Mouse (Mus musculus): ENCODE measurements around the gene Elp5.

Elp5 gene

DNA sequence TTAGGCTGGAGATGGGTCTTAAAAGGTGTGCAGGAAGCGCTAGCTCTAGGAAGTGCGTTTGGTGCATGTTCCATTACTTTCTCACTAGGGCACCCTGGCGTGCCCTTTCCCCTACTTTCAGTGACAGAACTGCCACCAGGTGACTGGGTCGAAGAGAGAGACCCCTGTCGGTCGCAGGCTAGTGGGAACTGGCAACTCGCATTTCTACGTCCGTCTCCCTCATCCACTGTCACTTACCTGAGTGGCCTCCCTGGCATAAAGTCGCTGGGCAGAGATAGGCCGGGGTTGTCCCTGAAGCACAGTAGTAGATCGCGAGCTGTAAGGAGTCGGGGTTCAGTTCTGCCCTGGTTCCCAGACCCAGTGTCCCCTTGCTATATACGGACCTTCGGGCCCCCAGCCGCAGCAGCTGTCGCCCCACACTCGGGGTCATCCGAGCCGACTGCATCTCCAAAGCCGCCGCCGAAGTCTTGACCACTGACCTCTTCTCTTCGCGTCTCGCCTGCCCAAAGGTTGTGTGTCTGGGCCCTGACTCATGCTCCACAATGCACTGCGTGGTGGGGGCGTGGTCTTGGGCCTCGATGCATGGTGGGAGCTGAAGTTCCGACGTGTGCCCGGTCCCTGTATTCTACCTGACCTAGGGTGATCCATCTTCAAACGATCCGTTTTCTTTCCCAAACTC is 32.7 kb upstream of the Elp5 start, which contains the start of gene Acadvl:
Gene Acadvl (minus strand): TSS at position 532 of the 679 bp plus-strand sequence.
- peak; percentile 81 for DNase-seq (ENCODE audit: low read depth)

DNA sequence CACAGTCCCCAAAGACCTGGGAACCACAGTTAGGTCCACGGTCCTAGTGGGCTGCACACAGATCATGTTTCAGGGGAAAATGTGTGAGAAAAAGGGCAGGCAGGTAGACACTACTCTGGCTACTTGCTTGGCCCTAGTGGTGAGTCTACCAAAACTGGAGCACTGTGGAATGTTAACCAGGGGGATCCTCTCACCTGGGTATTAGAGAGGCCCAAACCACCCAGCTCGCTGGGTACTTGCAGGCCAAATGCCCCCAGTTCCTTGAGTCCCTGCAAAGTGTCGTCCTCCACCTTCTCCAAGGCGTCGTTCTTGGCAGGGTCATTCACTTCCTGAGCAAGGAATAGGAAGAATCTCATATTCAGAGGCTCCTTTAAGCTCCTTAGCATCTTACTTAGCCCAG is 31.7 kb upstream of the Elp5 start:
- no peak for DNase-seq (ENCODE audit: low read depth)

DNA sequence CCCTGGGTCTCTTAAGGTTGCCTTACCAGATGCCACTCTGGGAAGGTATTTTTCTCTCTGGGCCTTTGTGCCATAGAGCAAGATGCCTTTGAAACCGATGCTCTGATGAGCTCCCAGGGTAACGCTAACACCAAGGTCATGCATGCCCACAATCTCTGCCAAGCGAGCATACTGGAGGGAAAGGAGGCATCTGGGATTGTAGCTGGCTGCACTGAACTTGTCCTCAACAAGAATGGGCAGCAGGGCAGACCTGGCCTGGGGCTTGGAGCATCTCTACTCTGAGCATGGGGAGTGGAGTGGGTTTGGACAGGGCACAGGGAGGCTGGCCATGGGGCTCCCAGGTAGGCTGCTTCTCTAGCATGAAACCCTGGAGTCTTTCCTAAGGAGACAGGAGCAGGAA is 31.1 kb upstream of the Elp5 start:
- no peak for DNase-seq (ENCODE audit: low read depth)

DNA sequence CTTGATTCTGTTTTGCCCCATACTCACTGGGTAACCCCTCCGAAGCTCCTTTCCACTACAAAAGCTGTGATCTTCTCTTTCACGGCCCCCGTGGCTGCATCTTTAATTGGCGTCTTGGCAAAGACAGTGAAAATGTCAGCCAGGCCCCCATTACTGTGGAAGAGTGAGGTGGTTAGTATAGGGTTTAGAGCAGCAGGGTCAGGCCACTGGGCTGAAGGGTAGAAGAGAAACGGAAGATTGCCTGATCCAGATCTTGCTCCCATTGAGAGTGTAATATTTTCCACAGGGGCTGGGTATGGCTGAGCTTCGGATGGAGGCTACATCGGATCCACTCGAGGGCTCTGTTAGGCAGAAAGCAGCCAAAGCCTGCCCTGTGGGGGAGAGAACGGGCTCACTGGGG is 30.6 kb upstream of the Elp5 start:
- no peak for DNase-seq (ENCODE audit: low read depth)

DNA sequence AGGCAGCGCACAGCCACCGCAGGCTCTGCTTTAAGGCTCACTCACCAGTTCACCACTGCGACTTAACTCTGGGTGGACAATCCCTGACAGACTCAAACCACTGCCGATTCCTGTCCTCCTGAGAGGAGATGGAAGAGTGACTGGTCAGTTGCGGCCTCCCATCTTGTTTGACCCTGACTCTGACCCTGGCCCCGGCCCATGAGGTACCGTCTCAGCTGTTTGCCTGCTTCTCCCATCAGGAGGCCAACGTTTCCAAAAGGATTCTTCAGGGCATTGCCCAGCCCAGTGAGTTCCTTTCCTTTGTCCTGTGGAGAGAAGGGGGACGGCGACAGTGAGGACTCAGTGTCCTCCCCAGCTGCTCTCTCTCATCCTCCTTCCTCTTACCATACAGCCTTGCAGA is 28.6 kb upstream of the Elp5 start:
- no peak for DNase-seq (ENCODE audit: low read depth)

DNA sequence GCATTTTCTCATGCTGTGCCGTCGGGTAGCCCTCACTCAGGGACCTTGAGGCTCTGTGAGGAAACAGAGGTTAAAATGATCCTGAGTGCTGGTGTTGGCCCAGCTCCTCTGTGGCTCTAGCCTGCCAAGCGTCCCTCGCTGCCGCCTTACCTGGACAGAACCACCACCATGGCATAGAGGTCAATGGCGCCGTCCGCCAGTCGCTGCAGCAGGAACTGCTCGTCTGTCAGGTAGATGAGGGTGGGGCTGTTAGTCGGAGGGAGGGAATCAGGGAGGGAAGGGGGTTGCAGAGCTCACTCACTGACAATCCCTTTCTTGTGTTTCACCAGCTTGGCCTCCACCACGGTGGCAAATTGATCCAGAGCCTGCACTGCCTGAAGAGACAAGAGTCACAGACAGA is 28.2 kb upstream of the Elp5 start:
- DNase-seq (ENCODE audit: low read depth), result no peak

DNA sequence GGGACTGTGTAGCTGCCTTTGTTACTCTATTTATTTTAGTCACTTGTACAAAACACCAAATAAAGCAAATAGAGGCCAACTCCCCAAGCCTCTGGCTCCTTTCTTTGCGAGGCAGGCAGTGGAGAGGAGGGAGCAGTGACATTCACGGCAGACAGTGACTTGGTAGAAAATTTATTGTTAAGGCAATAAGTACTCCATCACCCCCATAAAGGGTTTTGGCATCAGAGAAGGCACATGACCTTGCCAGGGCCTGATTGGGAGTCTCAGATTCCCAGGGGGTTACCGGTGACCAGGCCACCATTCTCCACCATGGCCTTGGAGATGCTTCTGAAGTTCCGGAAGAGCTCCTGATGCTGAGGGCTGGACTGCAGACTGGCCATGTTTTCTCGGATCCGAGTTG is 27.7 kb upstream of the Elp5 start:
- no peak for DNase-seq (ENCODE audit: low read depth)

DNA sequence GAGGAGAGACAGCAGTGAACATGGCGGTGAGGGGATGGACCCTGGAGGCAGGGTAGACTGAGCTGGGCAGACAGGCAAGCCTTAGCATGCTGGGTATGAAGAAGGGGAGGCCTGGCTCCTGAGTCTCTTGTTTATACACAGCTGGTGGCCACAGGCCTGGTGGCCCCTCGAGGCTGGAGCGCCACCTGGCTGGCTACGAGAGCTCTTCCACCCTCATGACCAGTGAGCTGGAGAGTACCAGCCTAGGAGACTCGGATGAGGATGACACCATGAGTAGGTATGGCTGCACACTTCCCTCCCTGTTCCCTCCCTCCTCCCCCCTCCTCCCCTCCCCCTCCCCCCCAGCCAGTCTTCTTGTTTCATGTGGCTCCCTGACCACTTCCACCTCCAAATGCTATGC is 23.2 kb upstream of the Elp5 start:
- peak; percentile 77 for DNase-seq (ENCODE audit: low read depth)

DNA sequence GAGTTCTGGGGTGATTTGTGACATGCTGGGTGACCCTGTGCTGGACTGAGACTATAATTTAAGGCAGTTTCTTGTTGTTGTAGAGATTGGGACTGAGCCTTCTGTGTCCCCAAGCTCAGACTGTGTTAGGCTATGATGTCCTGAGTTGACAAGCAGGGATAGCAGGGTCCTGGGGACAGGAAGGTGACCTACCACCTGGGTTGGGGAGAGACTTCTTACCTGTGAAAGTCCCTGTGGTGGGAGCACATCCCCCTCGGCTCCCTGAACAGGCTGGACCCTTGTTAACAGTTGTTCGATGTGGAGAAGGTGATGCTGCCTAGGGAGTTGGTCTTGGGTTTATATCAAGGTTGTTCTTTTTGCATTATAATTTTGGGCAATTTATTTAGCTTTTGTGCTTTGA is 20.2 kb upstream of the Elp5 start:
- no peak for DNase-seq (ENCODE audit: low read depth)

DNA sequence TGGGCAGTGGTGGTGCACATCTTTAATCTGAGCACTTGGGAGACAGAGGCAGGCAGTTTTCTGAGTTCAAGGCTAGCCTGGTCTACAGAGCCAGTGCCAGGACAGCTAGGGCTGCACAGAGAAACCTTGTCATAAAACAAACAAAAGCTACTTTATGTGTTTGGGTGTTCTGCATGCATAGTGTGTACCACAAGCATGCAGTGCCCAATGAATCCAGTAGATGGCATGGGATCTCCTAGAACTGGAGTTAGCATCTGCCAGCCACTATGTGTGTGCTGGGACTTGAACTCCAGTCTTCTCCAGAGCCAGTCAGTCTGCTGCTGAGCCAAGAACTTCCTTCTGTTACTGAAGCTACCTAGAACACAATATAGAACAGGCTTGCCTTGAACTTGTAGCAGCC is 19.5 kb upstream of the Elp5 start:
- peak; percentile 82 for DNase-seq (ENCODE audit: low read depth)

DNA sequence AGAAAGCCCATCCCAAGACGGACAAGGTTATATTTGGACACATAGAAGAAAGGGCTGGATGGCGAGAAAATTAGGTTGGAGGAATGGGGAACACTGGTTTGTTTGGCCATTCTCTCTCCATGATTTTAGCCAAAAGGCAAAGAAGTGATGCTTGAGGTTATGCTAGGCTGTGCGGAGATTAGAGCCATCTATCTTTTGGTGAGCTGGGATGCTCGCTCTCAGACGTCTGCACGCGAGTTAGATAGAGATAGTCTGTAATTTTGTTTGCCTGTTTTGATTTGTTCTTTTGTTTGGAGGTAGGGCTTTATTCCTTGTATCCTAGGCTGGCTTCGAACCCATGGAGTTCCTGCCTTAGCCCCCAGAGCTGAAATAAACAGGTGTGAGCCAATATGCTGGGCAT is 18.8 kb upstream of the Elp5 start:
- DNase-seq (ENCODE audit: low read depth), result no peak

DNA sequence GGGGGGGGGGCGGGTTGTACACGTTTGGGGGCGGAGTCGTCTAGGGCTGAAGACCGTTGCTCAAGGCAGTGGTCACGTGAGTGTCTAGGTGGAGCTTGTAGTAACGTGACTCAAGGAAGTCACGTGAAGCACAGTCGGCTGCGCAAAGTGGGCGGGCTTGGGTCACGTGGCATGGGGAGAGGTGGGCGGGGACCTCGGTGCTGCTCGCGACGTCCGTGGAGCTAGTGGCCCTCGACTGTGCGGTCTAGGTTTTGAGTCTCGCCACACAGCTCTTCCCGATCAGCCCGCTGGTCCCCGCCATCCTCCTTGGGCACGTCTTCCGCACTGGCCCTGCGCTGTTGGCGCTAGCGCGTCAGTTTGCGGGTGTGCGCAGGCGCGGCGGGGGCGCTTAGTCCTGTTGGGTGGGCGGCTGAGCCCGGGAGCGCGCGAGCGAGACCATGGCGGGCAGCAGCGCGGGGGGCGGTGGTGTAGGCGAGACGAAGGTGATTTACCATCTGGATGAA is 18.1 kb upstream of the Elp5 start, which contains the start of gene Dvl2:
Gene Dvl2 (plus strand): TSS at position 200 of the 503 bp plus-strand sequence.
- peak; percentile 95 for DNase-seq (ENCODE audit: low read depth)

DNA sequence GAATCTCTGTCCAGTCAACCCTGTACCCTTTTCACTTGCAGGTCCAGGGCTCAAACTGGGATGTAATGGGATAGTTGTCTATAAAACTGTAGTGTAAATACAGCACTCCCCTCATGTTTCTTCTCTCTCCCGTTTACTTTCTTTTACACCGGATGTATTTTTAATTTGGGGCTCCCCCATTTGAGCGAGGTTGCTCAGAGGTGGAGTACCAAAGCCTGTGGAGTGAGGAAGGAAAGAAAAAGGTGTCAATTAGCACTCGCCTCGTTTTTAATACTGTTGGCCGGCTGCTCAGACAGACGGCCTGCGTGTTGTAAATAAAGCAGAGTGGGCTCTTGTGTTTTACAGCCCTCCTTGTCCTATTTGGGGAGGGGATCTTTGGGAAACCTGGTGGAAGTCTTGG is 17.3 kb upstream of the Elp5 start:
- DNase-seq (ENCODE audit: low read depth), result no peak

DNA sequence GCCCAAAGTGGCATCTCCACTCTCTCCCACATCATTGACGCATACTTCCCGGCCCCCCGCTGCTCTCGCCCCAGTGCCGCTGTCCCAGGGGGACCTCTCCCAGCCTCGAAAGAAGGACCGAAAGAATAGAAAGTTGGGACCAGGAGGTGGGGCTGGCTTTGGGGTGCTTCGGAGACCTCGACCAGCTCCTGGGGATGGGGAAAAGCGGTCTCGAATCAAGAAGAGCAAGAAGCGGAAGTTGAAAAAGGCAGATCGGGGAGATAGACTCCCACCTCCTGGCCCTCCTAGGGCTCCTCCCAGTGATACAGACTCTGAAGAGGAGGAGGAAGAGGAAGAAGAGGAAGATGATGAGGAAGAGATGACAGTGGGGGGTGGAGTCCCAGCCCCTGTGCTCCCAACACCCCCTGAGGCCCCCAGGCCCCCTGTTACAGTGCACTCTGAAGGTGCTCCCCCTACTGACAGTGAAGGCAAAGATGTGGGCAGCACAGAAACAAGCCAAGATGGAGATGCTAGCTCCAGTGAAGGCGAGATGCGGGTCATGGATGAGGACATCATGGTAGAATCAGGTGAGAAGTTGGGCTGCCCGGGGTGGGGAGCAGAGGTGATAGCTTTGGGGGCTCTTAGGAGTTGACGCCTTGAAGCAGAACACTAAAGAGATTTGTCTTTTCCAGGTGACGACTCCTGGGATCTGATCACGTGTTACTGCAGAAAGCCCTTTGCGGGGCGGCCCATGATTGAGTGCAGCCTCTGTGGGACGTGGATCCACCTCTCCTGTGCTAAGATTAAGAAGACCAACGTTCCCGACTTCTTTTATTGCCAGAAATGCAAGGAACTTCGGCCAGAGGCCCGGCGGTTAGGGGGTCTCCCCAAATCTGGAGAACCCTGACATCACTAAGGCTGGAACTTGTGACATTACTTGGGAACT is 16.5 kb upstream of the Elp5 start:
- peak; percentile 39 for DNase-seq (ENCODE audit: low read depth)

DNA sequence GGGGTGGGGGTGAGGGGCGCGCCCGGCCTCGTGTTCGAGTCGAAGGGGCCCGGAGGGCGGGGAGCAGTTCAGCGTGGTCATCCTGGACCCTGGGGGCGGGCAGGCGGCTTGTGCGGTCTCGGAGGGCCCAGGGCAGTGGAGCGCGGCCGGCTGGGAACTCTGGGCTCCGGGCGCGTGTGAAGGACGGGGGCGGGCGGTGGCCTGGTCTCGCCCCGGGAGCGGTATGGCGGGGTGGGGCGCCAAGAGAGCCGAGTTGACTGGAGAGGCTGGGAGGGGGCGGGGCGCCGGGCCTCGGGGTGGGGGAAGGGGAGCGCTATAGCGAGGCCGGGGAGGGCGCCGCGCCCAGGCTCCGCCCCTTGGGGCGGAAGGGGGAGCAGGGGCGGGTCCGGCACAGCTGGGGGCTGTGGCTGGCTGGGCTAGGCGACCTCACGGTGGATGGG is 14.8 kb upstream of the Elp5 start:
- DNase-seq (ENCODE audit: low read depth), result peak; percentile 86

DNA sequence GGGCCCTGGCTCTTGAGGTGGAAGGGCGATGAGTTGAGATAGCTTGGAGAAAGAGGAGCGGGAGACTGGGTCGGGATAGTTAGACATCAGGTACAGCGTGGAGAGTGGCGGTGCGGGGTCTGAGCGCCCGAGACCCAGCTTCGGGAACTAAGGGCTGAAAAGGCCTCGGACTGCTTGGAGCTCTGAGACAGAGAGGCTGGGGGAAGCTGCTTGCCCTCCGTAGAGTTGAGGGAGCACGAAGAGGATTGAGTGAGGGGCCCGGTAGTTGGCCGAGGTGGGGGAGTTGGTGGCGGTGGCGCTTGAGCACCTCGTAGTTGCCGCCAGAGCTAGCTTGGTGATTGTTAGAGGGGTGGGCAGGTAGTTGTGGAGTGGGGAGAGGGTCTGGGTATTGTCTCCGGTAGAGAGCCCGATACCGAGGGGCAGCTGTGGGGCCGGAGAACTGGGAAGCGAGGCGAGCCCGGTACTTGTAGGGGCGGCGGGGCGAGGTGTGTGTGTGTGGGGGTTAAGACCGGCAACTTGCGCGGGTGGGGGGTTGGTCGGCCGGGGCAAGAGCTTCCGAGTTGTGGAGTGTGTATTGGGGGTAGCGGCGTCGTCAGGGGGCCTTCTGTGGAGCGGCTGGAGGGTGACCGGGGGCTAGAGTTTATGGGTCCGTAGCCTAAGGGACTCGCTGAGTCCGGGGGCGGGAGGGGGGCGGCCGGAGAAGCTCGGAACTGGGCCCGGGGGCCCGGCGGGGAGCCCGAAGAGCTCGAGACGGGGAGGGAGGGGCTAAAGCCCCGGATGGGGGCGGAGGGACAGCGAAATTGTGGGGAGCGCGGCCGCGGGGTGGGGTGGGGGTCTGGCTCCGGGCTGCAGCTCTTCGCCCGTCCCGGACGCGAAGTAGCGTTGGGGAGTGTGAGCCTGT is 14.1 kb upstream of the Elp5 start:
- peak; percentile 76 for DNase-seq (ENCODE audit: low read depth)

DNA sequence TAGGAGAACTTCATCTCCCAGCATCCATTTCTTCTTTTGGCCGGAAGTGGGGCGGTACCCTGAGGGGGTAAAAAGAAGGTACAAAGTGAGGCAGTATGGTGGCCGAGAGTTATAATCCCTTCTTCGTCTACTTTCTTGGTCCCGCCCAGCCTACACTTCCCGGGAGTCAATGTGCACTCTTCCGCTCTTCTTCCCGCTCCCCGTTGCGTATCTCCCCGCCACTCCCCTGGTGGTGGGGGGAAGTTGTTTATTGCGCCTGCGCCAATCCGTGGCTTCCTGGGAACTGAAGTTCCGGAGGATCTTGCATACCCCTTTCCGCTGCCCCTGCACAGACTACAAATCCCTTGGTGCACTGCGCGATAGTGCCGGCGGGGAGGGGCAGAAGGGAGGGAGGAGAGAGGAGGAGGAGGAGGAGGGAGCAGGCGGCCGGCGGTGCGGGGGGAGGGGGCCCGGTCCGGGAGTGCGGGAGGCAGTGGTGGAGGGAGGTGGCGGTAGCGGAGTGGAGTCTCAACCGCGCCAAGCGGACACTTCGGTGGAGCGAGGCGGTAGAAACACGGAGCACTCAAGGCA is 13.2 kb upstream of the Elp5 start, which contains the start of gene Phf23:
Gene Phf23 (plus strand): TSS at position 387 of the 570 bp plus-strand sequence.
- DNase-seq (ENCODE audit: low read depth), result peak; percentile 98

DNA sequence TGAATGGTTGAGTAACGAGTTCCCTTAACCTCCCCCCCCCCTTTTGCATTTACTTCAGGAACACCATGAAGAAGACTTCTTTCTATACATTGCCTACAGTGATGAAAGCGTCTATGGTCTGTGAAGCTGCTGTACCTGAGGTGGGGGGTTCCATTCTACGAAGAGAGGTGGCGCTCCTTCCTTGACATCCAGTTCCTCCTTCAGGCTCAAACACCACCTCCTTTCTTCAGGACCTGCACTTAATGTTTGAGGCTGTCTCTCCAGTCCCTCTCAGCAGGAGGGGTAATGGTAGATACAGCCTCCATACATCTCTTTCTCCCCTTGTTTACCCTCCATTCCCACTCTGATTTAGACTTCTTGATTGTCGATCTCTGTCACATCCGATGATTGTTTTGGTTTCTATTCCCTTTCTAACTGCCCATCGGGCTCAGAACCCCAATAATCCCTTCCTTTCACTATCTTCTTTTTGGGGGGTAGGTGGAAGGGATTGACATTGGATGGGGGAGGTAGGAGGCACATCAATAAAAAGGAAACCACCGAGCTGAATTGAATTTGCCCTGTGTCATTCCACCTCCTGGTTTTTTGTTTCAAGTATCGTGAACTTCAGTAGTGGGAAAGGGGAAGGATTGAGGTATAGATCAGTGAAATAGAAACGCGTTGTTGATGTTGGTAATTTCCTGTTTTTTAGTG is 12.2 kb upstream of the Elp5 start:
- DNase-seq (ENCODE audit: low read depth), result no peak

DNA sequence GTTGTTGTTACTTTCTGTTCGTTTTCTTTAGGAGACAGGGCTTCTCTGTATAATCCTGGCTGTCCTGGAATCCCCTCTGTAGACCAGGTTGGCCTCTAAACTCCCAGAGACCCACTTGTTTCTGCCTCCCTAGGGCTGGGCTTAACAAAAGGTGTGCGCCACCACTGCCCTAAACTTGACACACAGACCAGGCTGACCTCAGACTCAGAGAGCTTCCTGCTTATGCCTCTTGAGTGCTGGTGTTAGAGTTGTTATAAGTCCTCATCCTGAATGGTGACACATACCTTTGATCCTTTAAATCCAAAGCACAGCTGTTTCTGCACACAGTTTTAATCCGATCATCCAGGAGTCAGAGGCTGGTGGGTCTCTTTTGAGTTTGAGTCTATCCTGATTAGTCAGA is 10.6 kb upstream of the Elp5 start:
- DNase-seq (ENCODE audit: low read depth), result no peak

DNA sequence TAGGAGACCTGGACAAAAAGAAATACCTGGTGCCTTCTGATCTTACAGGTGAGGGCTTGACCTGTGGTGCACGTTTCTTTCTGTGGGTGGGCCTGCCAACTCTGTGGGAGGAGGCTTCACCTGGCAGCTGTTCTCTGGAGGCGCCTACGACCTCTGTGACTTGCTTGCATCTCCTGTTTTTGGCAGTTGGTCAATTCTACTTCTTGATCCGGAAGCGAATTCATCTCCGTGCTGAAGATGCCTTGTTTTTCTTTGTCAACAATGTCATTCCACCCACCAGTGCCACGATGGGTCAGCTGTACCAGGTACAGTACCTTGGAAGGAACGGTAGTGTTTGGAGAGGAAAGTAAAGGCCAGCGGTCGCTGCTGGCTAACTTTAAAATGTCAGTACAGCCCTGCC is 10.1 kb upstream of the Elp5 start:
- no peak for DNase-seq (ENCODE audit: low read depth)

DNA sequence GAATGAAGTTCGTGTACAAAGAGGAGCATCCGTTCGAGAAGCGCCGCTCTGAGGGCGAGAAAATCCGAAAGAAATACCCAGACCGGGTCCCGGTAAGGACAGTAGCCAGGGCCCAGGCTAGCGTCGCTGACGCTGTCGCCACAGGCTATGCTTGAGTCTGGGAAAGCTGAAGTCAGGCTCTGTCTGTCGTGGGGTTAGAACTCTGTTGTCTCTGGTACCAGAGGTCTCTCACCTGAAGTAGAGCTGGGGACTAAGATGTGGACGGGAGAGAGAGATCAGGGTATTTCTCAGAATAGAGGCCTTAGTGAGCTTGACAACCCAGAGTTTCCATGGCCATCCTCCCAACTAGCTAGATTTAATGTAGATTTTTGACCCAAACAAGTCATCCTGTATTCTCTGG is 9.4 kb upstream of the Elp5 start:
- no peak for DNase-seq (ENCODE audit: low read depth)
